Mouse (Mus musculus): Measurements from ENCODE around the gene Fat2. TPM values are rescaled to one million over a fixed set of nuclear protein-coding genes. Genes with fewer than 3 reads are reported as not detected.

Fat2 gene
- total and polyA plus RNA-seq, 2 experiments from 2014 or later = 0.04 to 4.2 TPM

- WGBS = 92% methylated on average over 6 of the region's 6 CpGs
- no peak for ATAC-seq (ENCODE audit: low FRiP score)
- H3K9me3 ChIP-seq (ENCODE audit: low read length) = no peaks in the 10 kb centered on the region
- H3K4me3 ChIP-seq (ENCODE audit: low read depth, low read length) = no peak overlapping the region
- H3K36me3 ChIP-seq (ENCODE audit: insufficient read depth, low read length) = no peaks in the 10 kb centered on the region
- no peaks in the 10 kb centered on the region for H3K27me3 ChIP-seq (ENCODE audit: insufficient read depth, low read length)
- TF ChIP-seq CTCF (IDR thresholded peaks at IDR 0.05) = no peak
- H3K4me1 ChIP-seq (ENCODE audit: insufficient read depth, low read length) = no peaks in the 10 kb centered on the region
- no peak overlapping the region for H3K27ac ChIP-seq (ENCODE audit: low read depth, low read length)
- no peak for DNase-seq (ENCODE audit: low spot score)
- H3K9ac ChIP-seq (replicated peaks; ENCODE audit: low read length, poor library complexity, severe bottlenecking) = no peak overlapping the region
- no peak overlapping the region for H3K4me2 ChIP-seq (ENCODE audit: low read depth, low read length, poor library complexity, severe bottlenecking)
Observed at GRCm38 (mm10) chr11:55268580-55268979, 67.8 kb downstream of the Fat2 start.

GRCm38 (mm10) chr11:55265647-55266046 lies 70.7 kb downstream of the Fat2 start:
- 30% methylated on average over 2 of the region's 2 CpGs for WGBS
- no peak overlapping the region for H3K4me2 ChIP-seq (ENCODE audit: low read depth, low read length, poor library complexity, severe bottlenecking)
- DNase-seq (ENCODE audit: low spot score) = peak; percentile 19
- no peak for TF ChIP-seq CTCF (IDR thresholded peaks at IDR 0.05)
- H3K4me3 ChIP-seq (ENCODE audit: low read depth, low read length) = no peak overlapping the region
- no peaks in the 10 kb centered on the region for H3K36me3 ChIP-seq (ENCODE audit: insufficient read depth, low read length)
- H3K4me1 ChIP-seq (ENCODE audit: insufficient read depth, low read length) = no peaks in the 10 kb centered on the region
- H3K27me3 ChIP-seq (ENCODE audit: insufficient read depth, low read length) = no peaks in the 10 kb centered on the region
- H3K9me3 ChIP-seq (ENCODE audit: low read length) = no peaks in the 10 kb centered on the region
- no peak overlapping the region for H3K9ac ChIP-seq (replicated peaks; ENCODE audit: low read length, poor library complexity, severe bottlenecking)
- ATAC-seq (ENCODE audit: low FRiP score) = no peak
- H3K27ac ChIP-seq (ENCODE audit: low read depth, low read length) = no peak overlapping the region

DNA sequence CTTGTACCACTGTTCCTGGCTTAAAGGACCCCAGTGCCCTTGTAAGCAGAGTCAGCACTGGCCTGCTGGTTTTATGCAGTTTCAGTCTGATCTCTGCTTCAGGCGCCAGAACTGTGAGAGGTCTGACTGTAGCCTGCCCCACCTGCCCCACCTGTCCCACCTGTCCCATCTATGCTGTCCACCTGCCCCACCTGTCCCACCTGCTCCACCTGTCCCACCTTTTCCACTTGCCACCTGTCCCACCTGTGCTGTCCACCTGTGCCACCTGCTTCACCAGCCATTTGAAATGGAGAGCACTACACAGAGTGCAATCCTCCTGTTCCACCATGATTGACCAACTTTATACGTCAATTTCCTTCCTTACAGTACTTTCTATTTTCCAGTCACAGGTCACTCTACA lies 72.0 kb downstream of the Fat2 start:
- 88% methylated on average over 2 of the region's 2 CpGs for WGBS
- H3K4me2 ChIP-seq (ENCODE audit: low read depth, low read length, poor library complexity, severe bottlenecking) = no peak overlapping the region

DNA sequence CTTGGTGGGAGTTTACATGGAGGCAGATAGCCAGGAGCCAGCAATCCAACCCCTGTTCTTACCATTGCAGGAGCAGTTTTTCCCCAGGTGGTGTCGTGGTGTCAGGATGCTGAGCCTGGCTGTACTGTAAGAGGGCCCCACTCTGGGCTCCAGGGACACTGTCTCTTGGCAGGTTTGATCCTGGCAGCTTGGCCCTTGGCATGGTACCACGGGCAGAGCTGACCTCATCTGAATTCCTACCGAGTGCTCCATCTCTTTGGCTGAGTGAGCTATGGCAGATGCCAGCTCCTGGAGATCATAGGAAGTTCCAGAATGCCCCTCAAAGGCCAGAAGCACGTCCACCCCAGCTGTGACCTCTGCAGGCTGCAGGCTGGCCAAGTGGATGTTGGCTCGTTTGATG lies 74.4 kb downstream of the Fat2 start:
- Histone ChIP-seq H3K9me3 (ENCODE audit: low read length) (no peaks in the 10 kb centered on the region), H3K4me2 (ENCODE audit: low read depth, low read length, poor library complexity, severe bottlenecking) (no peak overlapping the region), H3K4me3 (ENCODE audit: low read depth, low read length) (no peak overlapping the region), H3K27ac (ENCODE audit: low read depth, low read length) (no peak overlapping the region), H3K4me1 (ENCODE audit: insufficient read depth, low read length) (no peaks in the 10 kb centered on the region), H3K36me3 (ENCODE audit: insufficient read depth, low read length) (no peaks in the 10 kb centered on the region), H3K9ac (replicated peaks; ENCODE audit: low read length, poor library complexity, severe bottlenecking) (no peak overlapping the region), H3K27me3 (ENCODE audit: insufficient read depth, low read length) (no peaks in the 10 kb centered on the region)
- 0 out of 2 replicates have a peak, but pooled peaks have one; percentile 15 for TF ChIP-seq CTCF (IDR thresholded peaks at IDR 0.05)
- 58% methylated on average over 5 of the region's 5 CpGs for WGBS
- DNase-seq (ENCODE audit: low spot score) = peak; percentile 81
- ATAC-seq (ENCODE audit: low FRiP score) = no peak

More for the DNA sequence above, 72.0 kb downstream of the Fat2 start:
- Histone ChIP-seq H3K9me3 (ENCODE audit: low read length) (no peaks in the 10 kb centered on the region), H3K36me3 (ENCODE audit: insufficient read depth, low read length) (no peaks in the 10 kb centered on the region), H3K27me3 (ENCODE audit: insufficient read depth, low read length) (no peaks in the 10 kb centered on the region), H3K4me3 (ENCODE audit: low read depth, low read length) (no peak overlapping the region), H3K4me1 (ENCODE audit: insufficient read depth, low read length) (no peaks in the 10 kb centered on the region), H3K9ac (replicated peaks; ENCODE audit: low read length, poor library complexity, severe bottlenecking) (no peak overlapping the region), H3K27ac (ENCODE audit: low read depth, low read length) (no peak overlapping the region)
- ATAC-seq (ENCODE audit: low FRiP score) (no peak), DNase-seq (ENCODE audit: low spot score) (no peak)
- TF ChIP-seq CTCF (IDR thresholded peaks at IDR 0.05) = no peak

DNA sequence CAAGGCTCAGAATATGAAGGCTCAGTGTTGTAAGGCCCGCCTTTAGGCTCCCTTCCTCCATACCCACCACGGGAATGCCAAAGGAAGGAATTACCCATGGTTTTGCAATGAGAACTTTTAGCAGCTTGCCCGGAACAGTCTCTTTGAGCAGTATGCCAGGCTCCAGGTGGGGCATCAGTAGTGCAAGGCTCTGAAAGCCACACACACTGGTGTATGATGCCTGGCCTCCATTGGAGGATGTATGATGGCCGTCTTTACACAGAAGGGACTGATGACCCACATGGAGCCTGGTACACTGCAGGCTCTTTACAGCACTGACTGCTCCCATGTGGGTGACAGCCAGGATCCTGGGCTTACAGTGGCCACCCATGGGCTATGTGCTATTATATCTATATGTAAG lies 75.3 kb downstream of the Fat2 start:
- no peak overlapping the region for H3K27ac ChIP-seq (ENCODE audit: low read depth, low read length)
- H3K4me1 ChIP-seq (ENCODE audit: insufficient read depth, low read length) = no peaks in the 10 kb centered on the region
- H3K9ac ChIP-seq (replicated peaks; ENCODE audit: low read length, poor library complexity, severe bottlenecking) = no peak overlapping the region
- ATAC-seq (ENCODE audit: low FRiP score) (no peak), DNase-seq (ENCODE audit: low spot score) (no peak)
- H3K36me3 ChIP-seq (ENCODE audit: insufficient read depth, low read length) = no peaks in the 10 kb centered on the region
- no peak overlapping the region for H3K4me3 ChIP-seq (ENCODE audit: low read depth, low read length)
- H3K4me2 ChIP-seq (ENCODE audit: low read depth, low read length, poor library complexity, severe bottlenecking) = no peak overlapping the region
- TF ChIP-seq CTCF (IDR thresholded peaks at IDR 0.05) = no peak
- WGBS = 90% methylated on average over 4 of the region's 4 CpGs
- H3K9me3 ChIP-seq (ENCODE audit: low read length) = no peaks in the 10 kb centered on the region
- H3K27me3 ChIP-seq (ENCODE audit: insufficient read depth, low read length) = no peaks in the 10 kb centered on the region

- 89% methylated on average over 9 of the region's 9 CpGs for WGBS
- no peaks in the 10 kb centered on the region for H3K27me3 ChIP-seq (ENCODE audit: insufficient read depth, low read length)
- ATAC-seq (ENCODE audit: low FRiP score) (no peak), DNase-seq (ENCODE audit: low spot score) (no peak)
- H3K4me2 ChIP-seq (ENCODE audit: low read depth, low read length, poor library complexity, severe bottlenecking) = no peak overlapping the region
- no peaks in the 10 kb centered on the region for H3K9me3 ChIP-seq (ENCODE audit: low read length)
- no peak overlapping the region for H3K9ac ChIP-seq (replicated peaks; ENCODE audit: low read length, poor library complexity, severe bottlenecking)
- TF ChIP-seq CTCF (IDR thresholded peaks at IDR 0.05) = no peak
- no peaks in the 10 kb centered on the region for H3K36me3 ChIP-seq (ENCODE audit: insufficient read depth, low read length)
- no peaks in the 10 kb centered on the region for H3K4me1 ChIP-seq (ENCODE audit: insufficient read depth, low read length)
- H3K27ac ChIP-seq (ENCODE audit: low read depth, low read length) = no peak overlapping the region
- no peak overlapping the region for H3K4me3 ChIP-seq (ENCODE audit: low read depth, low read length)
Observed at GRCm38 (mm10) chr11:55253391-55253790, 83.0 kb downstream of the Fat2 start.
